Mouse (Mus musculus) lung, postnatal 10 days (tissue): ENCODE data around the gene Umod.

Source experiments
- DNase-seq: peaks from one replicate; pipeline ENCODE4 v3.0.0; 2021

The Umod gene

GRCm38 (mm10) chr7:119420730-119421129 lies 58.4 kb downstream of the Umod start:
- no peak for DNase-seq

DNA sequence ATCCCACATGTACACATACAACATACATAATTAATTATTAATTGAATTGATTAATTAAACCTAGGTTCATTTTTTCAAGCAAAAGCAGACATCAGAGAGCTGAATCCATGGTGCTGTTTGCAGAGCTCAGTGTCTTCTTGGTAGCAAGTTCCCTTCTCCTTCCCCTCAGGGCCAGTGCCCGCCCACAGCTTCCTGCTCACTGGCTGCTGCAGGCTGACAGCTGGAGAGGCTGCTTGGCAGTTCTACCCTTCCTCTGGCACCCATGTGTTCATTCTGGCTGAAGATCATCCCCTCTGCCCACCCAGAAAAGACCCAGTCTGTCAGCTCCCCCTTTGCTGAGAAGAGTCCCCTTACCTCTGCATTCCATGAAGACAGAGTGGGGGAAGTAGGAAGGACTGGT lies 60.6 kb downstream of the Umod start:
- no peak for DNase-seq
